Comparison of ENCODE assay signal across 18 mouse cellular contexts in genomic region chr14:58914937-58915336, GRCm38 (mm10).
DNase-seq lines count a peak whose midpoint lies in the region; ATAC-seq and TF ChIP-seq lines count a peak whose summit lies in the region.
"Had no signal": no experiment of that assay in that cellular context is flagged by ENCODE, and none has a peak within 500 bp of the region (broad histone marks: within the 10 kb centered on the region; RNA-seq: fewer than 3 reads in every experiment).

No protein-coding gene starts in this region.

- no peak overlapping the region for H3K4me3 ChIP-seq in forebrain, postnatal 0 days (ENCODE audit: low read depth, low read length)
- no peak overlapping the region for H3K4me3 ChIP-seq in forebrain, embryonic 10.5 days
- no peak overlapping the region for H3K4me3 ChIP-seq in left cerebral cortex, adult 2 months
- H3K4me3 ChIP-seq in CH12.LX (replicated peaks in 1 of 3; ENCODE audit: low read depth in 2 of 3, low read length in 2 of 3, poor library complexity in 1 of 3), result no peak overlapping the region
- H3K4me3 ChIP-seq in stomach, postnatal 0 days (ENCODE audit: low read depth, low read length), result no peak overlapping the region
- no peak overlapping the region for H3K4me3 ChIP-seq in hindbrain, embryonic 13.5 days
- H3K4me3 ChIP-seq: embryonic facial prominence, embryonic 13.5 days; heart, embryonic 13.5 days; neural tube, embryonic 12.5 days had no signal

- in situ Hi-C loops in CH12.LX (cut with MboI; ENCODE audit: low pct_ligation_motif_present, low pct_unique_long_range_greater_than_20kb, low sequenced_read_pairs), result no loop called here

- H3K9ac ChIP-seq in forebrain, postnatal 0 days, result no peak overlapping the region
- no peak overlapping the region for H3K9ac ChIP-seq in CH12.LX (ENCODE audit: insufficient read depth, low read depth)
- no peak overlapping the region for H3K9ac ChIP-seq in stomach, postnatal 0 days (ENCODE audit: low read length)
- no peak overlapping the region for H3K9ac ChIP-seq in hindbrain, embryonic 13.5 days
- H3K9ac ChIP-seq: embryonic facial prominence, embryonic 13.5 days; heart, embryonic 13.5 days; liver, embryonic 14.5 days; neural tube, embryonic 12.5 days had no signal

- H3K9me3 ChIP-seq in forebrain, postnatal 0 days (ENCODE audit: low read length), result no peaks in the 10 kb centered on the region
- no peaks in the 10 kb centered on the region; the same call in 1 of the 2 replicates for H3K9me3 ChIP-seq in forebrain, embryonic 10.5 days
- H3K9me3 ChIP-seq in CH12.LX (replicated peaks; ENCODE audit: low read length), result peaks cover 3% of the 10 kb centered on the region
- H3K9me3 ChIP-seq in stomach, postnatal 0 days (ENCODE audit: control insufficient read depth, low read length), result no peaks in the 10 kb centered on the region
- 0 out of 2 replicates have a peak, but pooled peaks cover 5% of the 10 kb centered on the region for H3K9me3 ChIP-seq in hindbrain, embryonic 13.5 days
- H3K9me3 ChIP-seq: embryonic facial prominence, embryonic 13.5 days; neural tube, embryonic 12.5 days had no signal

- TF ChIP-seq POLR2A in CH12.LX (IDR thresholded peaks at IDR 0.05; ENCODE audit: low read depth, low read length), result no peak

- H3K4me1 ChIP-seq in forebrain, postnatal 0 days (ENCODE audit: insufficient read depth), result no peaks in the 10 kb centered on the region
- no peaks in the 10 kb centered on the region for H3K4me1 ChIP-seq in forebrain, embryonic 10.5 days
- H3K4me1 ChIP-seq in CH12.LX (ENCODE audit: control insufficient read depth in 1 of 2, insufficient read depth in 2 of 2), result peaks cover 3 to 12% of the 10 kb centered on the region in 2 experiments; a peak in 2 of 4 replicates
- no peaks in the 10 kb centered on the region for H3K4me1 ChIP-seq in stomach, postnatal 0 days (replicated peaks; ENCODE audit: control insufficient read depth, insufficient read depth)
- H3K4me1 ChIP-seq in hindbrain, embryonic 13.5 days (replicated peaks), result no peaks in the 10 kb centered on the region
- H3K4me1 ChIP-seq: heart, embryonic 13.5 days; neural tube, embryonic 12.5 days had no signal

- H3K79me2 ChIP-seq in CH12.LX (replicated peaks; ENCODE audit: control insufficient read depth, extremely low read depth, insufficient read depth, poor library complexity, severe bottlenecking), result no peaks in the 10 kb centered on the region

- TF ChIP-seq CTCF in forebrain, postnatal 0 days (IDR thresholded peaks at IDR 0.05; ENCODE audit: low read depth), result peak; percentile 34; the same call in 1 of the 2 replicates
- TF ChIP-seq CTCF in left cerebral cortex, adult 2 months (IDR thresholded peaks at IDR 0.05), result peak; percentile 23
- peak in 1 of 2 experiments; percentile 46; a peak in 2 of 4 replicates for TF ChIP-seq CTCF in CH12.LX (conservative IDR thresholded peaks at IDR 0.05 in 1 of 2, IDR thresholded peaks at IDR 0.05 in 1 of 2; ENCODE audit: low read depth in 2 of 2, low read length in 2 of 2)
- TF ChIP-seq CTCF in stomach, postnatal 0 days (IDR thresholded peaks at IDR 0.05; ENCODE audit: low read depth), result peak; percentile 22

- no peak for ATAC-seq in forebrain, postnatal 0 days
- no peak for ATAC-seq in stomach, postnatal 0 days (ENCODE audit: low FRiP score, low TSS enrichment)
- ATAC-seq in erythroblast, adult 5-6 weeks (replicated peaks; ENCODE audit: low FRiP score, poor library complexity, severe bottlenecking), result no peak
- no peak for ATAC-seq in hindbrain, embryonic 13.5 days (ENCODE audit: low FRiP score)

- TF ChIP-seq RAD21 in CH12.LX (IDR thresholded peaks at IDR 0.05; ENCODE audit: low read depth, low read length), result peak; percentile 0; the same call in 1 of the 2 replicates

- 91% methylated on average over 3 of the region's 3 CpGs for WGBS in forebrain, postnatal 0 days
- 81% methylated on average over 3 of the region's 3 CpGs for WGBS in forebrain, embryonic 10.5 days
- 90% methylated on average over 3 of the region's 3 CpGs for WGBS in stomach, postnatal 0 days
- 94% methylated on average over 3 of the region's 3 CpGs for WGBS in hindbrain, embryonic 13.5 days

- DNase-seq in forebrain, postnatal 0 days, result no peak
- no peak for DNase-seq in forebrain, embryonic 10.5 days (ENCODE audit: extremely low spot score, low spot score)
- DNase-seq in left cerebral cortex, adult 2 months (ENCODE audit: extremely low spot score in 1 of 2, low spot score in 2 of 2), result no peak
- no peak for DNase-seq in left cerebral cortex, postnatal 14 days (ENCODE audit: low spot score in 2 of 2)
- no peak for DNase-seq in CH12.LX (ENCODE audit: extremely low read depth)
- no peak for DNase-seq in stomach, postnatal 0 days (ENCODE audit: low spot score)
- DNase-seq: B cell, adult 2 months; cerebellum, postnatal 36 days; gastrocnemius, postnatal 36 days; heart, postnatal 4 days; spleen, adult 18-20 months had no signal

- H3K4me2 ChIP-seq in forebrain, postnatal 0 days (ENCODE audit: low read depth), result no peak overlapping the region
- no peak overlapping the region for H3K4me2 ChIP-seq in CH12.LX (ENCODE audit: insufficient read depth, low read depth, poor library complexity, severe bottlenecking)
- no peak overlapping the region for H3K4me2 ChIP-seq in stomach, postnatal 0 days (replicated peaks; ENCODE audit: low read depth)
- H3K4me2 ChIP-seq in hindbrain, embryonic 13.5 days, result no peak overlapping the region
- H3K4me2 ChIP-seq: embryonic facial prominence, embryonic 13.5 days; heart, embryonic 13.5 days; neural tube, embryonic 12.5 days had no signal

- dilution Hi-C loops in CH12.LX (cut with MboI; ENCODE audit: extremely low pct_ligation_motif_present, extremely low pct_unique_long_range_greater_than_20kb, low sequenced_read_pairs), result no loop called here

- no peak for TF ChIP-seq EP300 in CH12.LX (IDR thresholded peaks at IDR 0.05; ENCODE audit: low read length)
- no peak for TF ChIP-seq EP300 in stomach, postnatal 0 days (optimal IDR thresholded peaks at IDR 0.05)

- H3K36me3 ChIP-seq in forebrain, postnatal 0 days (ENCODE audit: insufficient read depth), result no peaks in the 10 kb centered on the region
- H3K36me3 ChIP-seq in forebrain, embryonic 10.5 days (replicated peaks), result no peaks in the 10 kb centered on the region
- H3K36me3 ChIP-seq in CH12.LX (replicated peaks in 1 of 2; ENCODE audit: control insufficient read depth in 1 of 2, insufficient read depth in 1 of 2, low read length in 1 of 2), result no peaks in the 10 kb centered on the region
- no peaks in the 10 kb centered on the region for H3K36me3 ChIP-seq in stomach, postnatal 0 days (ENCODE audit: control insufficient read depth, insufficient read depth, low read length)
- H3K36me3 ChIP-seq in hindbrain, embryonic 13.5 days, result no peaks in the 10 kb centered on the region
- H3K36me3 ChIP-seq: embryonic facial prominence, embryonic 13.5 days; G1E; heart, embryonic 13.5 days; neural tube, embryonic 12.5 days had no signal

- no peak overlapping the region for H3K27ac ChIP-seq in forebrain, postnatal 0 days (ENCODE audit: low read depth, low read length)
- H3K27ac ChIP-seq in forebrain, embryonic 10.5 days, result no peak overlapping the region
- H3K27ac ChIP-seq in left cerebral cortex, adult 2 months, result no peak overlapping the region
- H3K27ac ChIP-seq in CH12.LX (ENCODE audit: insufficient read depth, low read depth), result no peak overlapping the region
- H3K27ac ChIP-seq in stomach, postnatal 0 days (replicated peaks), result no peak overlapping the region
- no peak overlapping the region for H3K27ac ChIP-seq in hindbrain, embryonic 13.5 days
- H3K27ac ChIP-seq: embryonic facial prominence, embryonic 13.5 days; heart, embryonic 13.5 days; liver, embryonic 14.5 days; neural tube, embryonic 12.5 days had no signal

- intact Hi-C loops in left cerebral cortex, adult 2 months (cut with DNase I), result no loop called here
- intact Hi-C loops in left cerebral cortex, postnatal 14 days (cut with DNase I), result no loop called here

- no peaks in the 10 kb centered on the region for H3K27me3 ChIP-seq in forebrain, postnatal 0 days (ENCODE audit: insufficient read depth, low read length)
- H3K27me3 ChIP-seq in forebrain, embryonic 10.5 days (ENCODE audit: poor library complexity, severe bottlenecking), result no peaks in the 10 kb centered on the region
- no peaks in the 10 kb centered on the region for H3K27me3 ChIP-seq in CH12.LX (replicated peaks)
- no peaks in the 10 kb centered on the region for H3K27me3 ChIP-seq in stomach, postnatal 0 days (ENCODE audit: control insufficient read depth, insufficient read depth, low read length)
- no peaks in the 10 kb centered on the region for H3K27me3 ChIP-seq in hindbrain, embryonic 13.5 days
- H3K27me3 ChIP-seq: embryonic facial prominence, embryonic 13.5 days; heart, embryonic 13.5 days; neural tube, embryonic 12.5 days had no signal

TF ChIP-seq in CH12.LX, 34 proteins besides CTCF, POLR2A, EP300 and RAD21:
- TF ChIP-seq MAZ (IDR thresholded peaks at IDR 0.05; ENCODE audit: low read depth, low read length) (no peak), HCFC1 (IDR thresholded peaks at IDR 0.05; ENCODE audit: low read depth, low read length) (no peak), SIN3A (IDR thresholded peaks at IDR 0.05; ENCODE audit: low read length) (no peak), RCOR1 (conservative IDR thresholded peaks at IDR 0.05; ENCODE audit: low read depth, low read length) (no peak), E2F4 (IDR thresholded peaks at IDR 0.05; ENCODE audit: insufficient replicate concordance, low read depth, low read length) (no peak), CHD1 (IDR thresholded peaks at IDR 0.05; ENCODE audit: low read depth, low read length) (no peak), TBP (conservative IDR thresholded peaks at IDR 0.05; ENCODE audit: low read depth, low read length) (no peak), POLR2AphosphoS2 (IDR thresholded peaks at IDR 0.05; ENCODE audit: low read depth, low read length) (no peak), PAX5 (IDR thresholded peaks at IDR 0.05; ENCODE audit: low read length) (no peak)
